Mouse (Mus musculus): ENCODE results near the gene Ggct. TPM values are rescaled to one million over a fixed set of nuclear protein-coding genes. Genes with fewer than 3 reads are reported as not detected.

The Ggct gene
- polyA plus RNA-seq, 1 experiment from 2014 or later: 11.1 TPM

DNA sequence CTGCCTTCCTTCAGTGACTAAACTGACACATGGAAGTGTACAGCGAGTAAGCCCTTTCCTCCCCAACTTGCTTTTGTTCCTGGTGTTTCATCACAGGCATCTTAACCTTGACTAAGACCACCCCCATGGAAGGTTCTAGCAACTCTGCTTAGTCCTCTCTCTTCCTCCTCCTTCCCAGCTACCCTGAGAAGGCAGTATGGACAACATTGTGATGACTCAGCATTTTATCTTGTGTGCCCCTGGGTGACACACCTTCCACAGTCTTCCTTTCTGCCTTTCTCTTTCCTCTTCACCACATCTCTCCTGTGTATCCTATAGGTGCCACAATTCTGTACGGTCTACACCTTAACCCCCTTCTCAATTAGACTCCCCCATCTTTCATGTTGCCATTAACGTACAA lies 21.4 kb upstream of the Ggct start:
- H3K27ac ChIP-seq: no peak overlapping the region
- H3K9me3 ChIP-seq: no peaks in the 10 kb centered on the region
- WGBS: 81% methylated on average over 3 of the region's 3 CpGs
- H3K4me1 ChIP-seq: peaks cover 6% of the 10 kb centered on the region
- no peaks in the 10 kb centered on the region for H3K36me3 ChIP-seq
- no peak overlapping the region for H3K4me2 ChIP-seq
- H3K9ac ChIP-seq: no peak overlapping the region
- no peak overlapping the region for H3K4me3 ChIP-seq (replicated peaks)
- no peak for ATAC-seq (ENCODE audit: insufficient read depth, low FRiP score, low read depth)
- no peaks in the 10 kb centered on the region for H3K27me3 ChIP-seq (replicated peaks)

DNA sequence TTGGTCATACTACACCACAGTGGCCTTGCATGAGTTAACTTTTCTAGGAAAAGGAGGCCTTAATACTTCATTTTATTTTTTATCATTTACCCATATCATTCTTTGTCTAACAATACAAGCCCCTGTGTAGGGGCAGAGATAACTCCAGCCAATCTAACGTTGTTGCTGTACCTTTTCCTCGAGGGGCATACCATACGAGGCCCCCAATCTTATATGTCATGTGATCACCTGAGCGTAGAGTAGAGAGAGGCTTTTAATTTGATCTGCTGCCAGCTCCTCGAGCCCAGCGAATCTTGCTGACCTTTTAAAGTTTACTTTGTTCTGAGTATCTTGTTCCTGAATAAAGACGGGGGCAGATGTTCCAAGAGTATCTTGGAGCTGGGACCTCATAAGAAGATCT lies 19.8 kb upstream of the Ggct start:
- WGBS: 67% methylated on average over 7 of the region's 7 CpGs

GRCm38 (mm10) chr6:55010330-55011091 lies 17.8 kb upstream of the Ggct start:
- H3K27ac ChIP-seq: no peak overlapping the region
- WGBS: 58% methylated on average over 4 of the region's 4 CpGs
- H3K9ac ChIP-seq: no peak overlapping the region
- no peaks in the 10 kb centered on the region for H3K4me1 ChIP-seq
- H3K4me2 ChIP-seq: no peak overlapping the region
- ATAC-seq (ENCODE audit: insufficient read depth, low FRiP score, low read depth): no peak
- H3K36me3 ChIP-seq: no peaks in the 10 kb centered on the region
- H3K9me3 ChIP-seq: no peaks in the 10 kb centered on the region
- no peak overlapping the region for H3K4me3 ChIP-seq (replicated peaks)
- H3K27me3 ChIP-seq (replicated peaks): no peaks in the 10 kb centered on the region

More for the DNA sequence above, 19.8 kb upstream of the Ggct start:
- no peaks in the 10 kb centered on the region for H3K36me3 ChIP-seq
- H3K4me1 ChIP-seq: peaks cover 6% of the 10 kb centered on the region
- no peak overlapping the region for H3K27ac ChIP-seq
- no peak overlapping the region for H3K9ac ChIP-seq
- ATAC-seq (ENCODE audit: insufficient read depth, low FRiP score, low read depth): no peak
- no peak overlapping the region for H3K4me3 ChIP-seq (replicated peaks)
- no peaks in the 10 kb centered on the region for H3K9me3 ChIP-seq
- H3K27me3 ChIP-seq (replicated peaks): no peaks in the 10 kb centered on the region
- H3K4me2 ChIP-seq: no peak overlapping the region

- Histone ChIP-seq H3K4me2 (peak overlapping the region; percentile 37), H3K36me3 (no peaks in the 10 kb centered on the region), H3K4me3 (replicated peaks) (0 out of 2 replicates have a peak overlapping the region, but pooled peaks have one; percentile 6), H3K27ac (peak overlapping the region; percentile 65), H3K9me3 (no peaks in the 10 kb centered on the region), H3K4me1 (no peaks in the 10 kb centered on the region), H3K27me3 (replicated peaks) (no peaks in the 10 kb centered on the region), H3K9ac (no peak overlapping the region)
- ATAC-seq (ENCODE audit: insufficient read depth, low FRiP score, low read depth): peak; percentile 76
- 35% methylated on average over 16 of the region's 16 CpGs for WGBS
These were observed 16.9 kb upstream of the Ggct start for GRCm38 (mm10) chr6:55009391-55010230.

DNA sequence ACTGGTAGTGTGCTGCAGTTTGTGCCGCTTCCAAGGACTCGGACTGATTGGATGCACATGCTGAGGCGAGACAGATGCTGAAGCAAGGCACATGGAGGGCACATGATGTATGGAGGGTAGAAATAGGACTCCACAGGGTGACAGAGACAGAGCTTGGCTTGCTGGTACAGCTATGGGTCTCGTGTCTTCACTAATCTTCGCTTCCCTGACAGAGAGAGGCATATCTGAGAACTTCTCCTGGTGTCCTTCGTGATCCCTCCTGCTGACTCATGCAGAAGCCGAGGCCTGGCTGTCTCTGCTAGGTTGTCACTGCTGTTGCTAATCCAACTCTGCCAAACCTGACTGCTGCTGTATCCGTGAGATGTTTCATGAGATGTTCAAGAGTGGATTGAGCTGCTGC lies 15.7 kb upstream of the Ggct start:
- Histone ChIP-seq H3K27ac (no peak overlapping the region), H3K36me3 (no peaks in the 10 kb centered on the region), H3K4me3 (replicated peaks) (no peak overlapping the region), H3K9me3 (no peaks in the 10 kb centered on the region), H3K9ac (no peak overlapping the region), H3K4me2 (no peak overlapping the region), H3K27me3 (replicated peaks) (no peaks in the 10 kb centered on the region), H3K4me1 (no peaks in the 10 kb centered on the region)
- no peak for ATAC-seq (ENCODE audit: insufficient read depth, low FRiP score, low read depth)
- 82% methylated on average over 8 of the region's 8 CpGs for WGBS

DNA sequence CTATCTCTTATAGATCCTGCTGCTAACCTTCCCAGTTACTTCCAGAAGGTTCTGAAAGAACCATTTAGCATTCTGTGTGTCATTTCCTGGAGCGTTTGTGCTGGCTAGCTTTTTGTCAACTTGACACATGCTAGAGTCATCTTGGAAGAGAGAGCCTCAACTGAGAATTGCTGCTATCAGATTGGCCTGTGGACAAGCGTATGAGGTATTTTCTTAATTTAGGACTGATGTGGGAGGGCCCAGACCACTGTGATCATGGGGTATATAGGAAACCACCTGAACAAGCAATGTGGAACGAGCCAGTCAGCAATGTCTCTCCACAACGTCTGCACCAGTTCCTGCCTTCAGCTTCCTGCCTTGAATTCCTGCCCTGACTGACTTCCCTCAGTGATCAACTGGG lies 10.8 kb upstream of the Ggct start:
- no peaks in the 10 kb centered on the region for H3K27me3 ChIP-seq (replicated peaks)
- H3K9me3 ChIP-seq: no peaks in the 10 kb centered on the region
- no peak for ATAC-seq (ENCODE audit: insufficient read depth, low FRiP score, low read depth)
- H3K4me1 ChIP-seq: no peaks in the 10 kb centered on the region
- 73% methylated on average over 4 of the region's 4 CpGs for WGBS
- H3K36me3 ChIP-seq: no peaks in the 10 kb centered on the region
- no peak overlapping the region for H3K27ac ChIP-seq
- H3K4me3 ChIP-seq (replicated peaks): no peak overlapping the region
- no peak overlapping the region for H3K4me2 ChIP-seq
- H3K9ac ChIP-seq: no peak overlapping the region

DNA sequence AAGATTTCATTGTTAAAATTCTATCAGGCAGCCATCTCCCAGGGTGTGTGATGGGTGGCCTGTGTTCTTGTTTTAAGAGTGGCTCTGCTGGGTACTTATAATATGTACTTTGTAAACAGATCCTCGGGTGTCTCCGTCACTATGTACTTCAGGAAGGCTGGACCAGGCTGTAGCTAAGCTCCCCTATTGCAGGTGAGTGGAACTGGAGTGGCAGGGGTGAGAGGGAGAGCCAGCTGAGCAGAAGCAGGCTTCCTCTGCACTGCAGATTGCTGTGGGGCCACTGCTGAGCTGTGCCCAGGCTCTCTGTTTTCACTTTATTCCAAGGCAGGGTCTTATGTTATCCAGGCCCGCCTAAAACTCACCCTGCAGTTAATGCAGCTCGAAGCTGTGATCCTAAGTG lies 9.7 kb upstream of the Ggct start:
- 55% methylated on average over 4 of the region's 4 CpGs for WGBS

GRCm38 (mm10) chr6:55001320-55001719 lies 8.6 kb upstream of the Ggct start:
- H3K4me1 ChIP-seq: no peaks in the 10 kb centered on the region
- ATAC-seq (ENCODE audit: insufficient read depth, low FRiP score, low read depth): no peak
- 79% methylated on average over 4 of the region's 4 CpGs for WGBS
- H3K4me3 ChIP-seq (replicated peaks): no peak overlapping the region
- H3K27me3 ChIP-seq (replicated peaks): no peaks in the 10 kb centered on the region
- H3K4me2 ChIP-seq: no peak overlapping the region
- H3K9me3 ChIP-seq: no peaks in the 10 kb centered on the region
- no peak overlapping the region for H3K27ac ChIP-seq
- no peaks in the 10 kb centered on the region for H3K36me3 ChIP-seq
- H3K9ac ChIP-seq: no peak overlapping the region

More for the DNA sequence above, 9.7 kb upstream of the Ggct start:
- Histone ChIP-seq H3K36me3 (no peaks in the 10 kb centered on the region), H3K4me1 (no peaks in the 10 kb centered on the region), H3K4me2 (no peak overlapping the region), H3K27ac (no peak overlapping the region), H3K4me3 (replicated peaks) (no peak overlapping the region), H3K9me3 (no peaks in the 10 kb centered on the region), H3K9ac (no peak overlapping the region), H3K27me3 (replicated peaks) (no peaks in the 10 kb centered on the region)
- no peak for ATAC-seq (ENCODE audit: insufficient read depth, low FRiP score, low read depth)

DNA sequence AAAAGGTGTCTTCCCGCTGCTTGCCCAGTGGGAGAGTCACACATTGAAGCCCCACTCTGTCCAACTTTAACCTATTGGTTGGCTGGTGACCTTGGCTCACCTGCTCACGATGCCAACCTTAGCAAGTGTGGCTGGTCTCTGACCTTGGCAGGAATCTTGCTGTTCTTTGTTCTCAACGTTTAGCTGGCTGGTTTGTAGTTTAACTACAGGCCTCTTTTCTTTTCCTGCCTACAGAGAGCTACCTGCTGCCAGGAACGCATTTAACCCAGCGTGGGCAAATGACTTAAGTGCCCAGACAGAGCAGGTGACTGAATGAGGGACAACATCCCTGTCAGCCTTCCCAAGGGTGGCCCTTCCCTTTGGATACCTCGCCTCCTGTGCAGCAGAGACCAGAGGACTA lies 5.0 kb upstream of the Ggct start:
- no peak overlapping the region for H3K9ac ChIP-seq
- no peaks in the 10 kb centered on the region for H3K9me3 ChIP-seq
- WGBS: 82% methylated on average over 6 of the region's 6 CpGs
- no peaks in the 10 kb centered on the region for H3K27me3 ChIP-seq (replicated peaks)
- H3K4me1 ChIP-seq: peaks cover 4% of the 10 kb centered on the region; the same call in 1 of the 2 replicates
- H3K4me2 ChIP-seq: no peak overlapping the region
- no peak overlapping the region for H3K4me3 ChIP-seq (replicated peaks)
- H3K27ac ChIP-seq: no peak overlapping the region
- H3K36me3 ChIP-seq: no peaks in the 10 kb centered on the region
- no peak for ATAC-seq (ENCODE audit: insufficient read depth, low FRiP score, low read depth)

- ATAC-seq (ENCODE audit: insufficient read depth, low FRiP score, low read depth): no peak
- Histone ChIP-seq H3K4me2 (no peak overlapping the region), H3K36me3 (no peaks in the 10 kb centered on the region), H3K9ac (no peak overlapping the region), H3K9me3 (no peaks in the 10 kb centered on the region), H3K27me3 (replicated peaks) (no peaks in the 10 kb centered on the region), H3K27ac (no peak overlapping the region), H3K4me1 (peaks cover 6% of the 10 kb centered on the region; the same call in 1 of the 2 replicates), H3K4me3 (replicated peaks) (no peak overlapping the region)
- 85% methylated on average over 3 of the region's 3 CpGs for WGBS
These were observed 3.6 kb upstream of the Ggct start for GRCm38 (mm10) chr6:54996361-54996760.

DNA sequence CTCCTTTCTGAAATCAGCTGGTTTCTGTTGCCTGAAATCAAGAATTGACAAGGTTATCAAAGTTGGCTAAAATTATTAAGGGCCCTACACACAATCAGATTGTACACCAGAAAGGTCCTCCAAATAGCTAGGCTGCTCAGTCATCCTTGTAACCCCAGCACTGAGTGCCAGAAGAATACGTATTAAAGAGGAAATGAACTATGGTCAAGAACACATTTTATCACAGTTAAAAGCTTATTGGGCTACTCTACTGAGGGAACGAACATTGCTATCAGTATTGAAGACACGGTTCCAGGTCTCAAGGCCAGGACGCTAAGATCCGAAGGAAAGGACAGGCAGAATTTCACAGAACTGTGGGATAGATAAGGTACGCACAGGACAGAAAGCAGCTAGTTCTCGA lies 609 bp downstream of the Ggct start:
- no peaks in the 10 kb centered on the region for H3K36me3 ChIP-seq
- H3K9me3 ChIP-seq: no peaks in the 10 kb centered on the region
- H3K9ac ChIP-seq: peak overlapping the region; percentile 38; the same call in 1 of the 2 replicates
- H3K27ac ChIP-seq: 0 out of 2 replicates have a peak overlapping the region, but pooled peaks have one; percentile 51
- H3K27me3 ChIP-seq (replicated peaks): no peaks in the 10 kb centered on the region
- peak overlapping the region; percentile 58 for H3K4me3 ChIP-seq (replicated peaks)
- 1% methylated on average over 7 of the region's 7 CpGs for WGBS
- H3K4me2 ChIP-seq: peak overlapping the region; percentile 98
- peaks cover 6% of the 10 kb centered on the region; the same call in 1 of the 2 replicates for H3K4me1 ChIP-seq
- no peak for ATAC-seq (ENCODE audit: insufficient read depth, low FRiP score, low read depth)

DNA sequence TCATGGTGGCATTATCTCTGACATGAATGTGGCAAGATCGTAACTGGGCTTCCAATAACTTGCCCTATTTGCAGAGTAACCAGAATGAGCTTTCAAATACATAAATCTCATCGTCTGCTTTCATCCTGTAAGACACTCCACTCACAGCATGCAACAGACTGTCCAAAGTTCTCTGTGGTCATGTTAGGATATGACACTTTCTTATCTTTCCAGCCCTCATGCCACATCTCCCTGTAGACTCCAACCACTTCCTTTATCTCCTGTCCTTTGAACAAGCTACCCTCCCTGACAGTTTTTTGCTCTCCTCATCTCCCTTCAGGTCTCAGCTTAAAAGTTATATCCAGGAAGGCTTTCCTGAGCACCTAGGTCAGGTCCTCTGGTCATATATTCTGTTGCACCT lies 1.6 kb downstream of the Ggct start:
- no peak overlapping the region for H3K9ac ChIP-seq
- no peak overlapping the region for H3K4me2 ChIP-seq
- no peaks in the 10 kb centered on the region for H3K36me3 ChIP-seq
- H3K4me1 ChIP-seq: peaks cover 6% of the 10 kb centered on the region; the same call in 1 of the 2 replicates
- H3K27ac ChIP-seq: no peak overlapping the region
- WGBS: 71% methylated on average over 2 of the region's 2 CpGs
- no peaks in the 10 kb centered on the region for H3K27me3 ChIP-seq (replicated peaks)
- no peak for ATAC-seq (ENCODE audit: insufficient read depth, low FRiP score, low read depth)
- H3K4me3 ChIP-seq (replicated peaks): no peak overlapping the region
- H3K9me3 ChIP-seq: no peaks in the 10 kb centered on the region
